Mouse (Mus musculus) hindbrain, embryonic 10.5 days (tissue): ENCODE measurements around the gene Hba-a1. TPM values are rescaled to one million over a fixed set of nuclear protein-coding genes. Genes with fewer than 3 reads are reported as not detected.

ENCODE experiments used
- DNase-seq: peaks from one replicate; pipeline ENCODE4 v3.0.0-alpha.2; 2017; ENCODE audit warnings: low spot score
- H3K27ac ChIP-seq: fragments of 300-500 bp; sonication (generic); 2 replicates; pipeline ENCODE4 v1.5.1; 2016; ENCODE audit warnings: mild to moderate bottlenecking, moderate library complexity
- H3K27me3 ChIP-seq: fragments of 300-500 bp; sonication (generic); 2 replicates; pipeline ENCODE4 v1.6.1; 2016; ENCODE audit warnings: mild to moderate bottlenecking; ENCODE audit not compliant: poor library complexity, insufficient read depth, severe bottlenecking
- H3K36me3 ChIP-seq: fragments of 300-500 bp; sonication (generic); 2 replicates; pipeline ENCODE4 v1.6.1; 2016; ENCODE audit warnings: mild to moderate bottlenecking, moderate library complexity
- H3K4me1 ChIP-seq: fragments of 300-500 bp; sonication (generic); replicated peaks from 2 replicates; pipeline ENCODE4 v1.6.1; 2016; ENCODE audit warnings: mild to moderate bottlenecking
- H3K4me3 ChIP-seq: fragments of 300-500 bp; sonication (generic); 2 replicates; pipeline ENCODE4 v1.5.1; 2016; ENCODE audit warnings: mild to moderate bottlenecking, moderate library complexity
- H3K9me3 ChIP-seq: fragments of 300-500 bp; sonication (generic); 2 replicates; pipeline ENCODE4 v1.6.1; 2016; ENCODE audit warnings: mild to moderate bottlenecking, moderate library complexity
- WGBS: fragments of 180-500 bp; shearing (Covaris S2); methylation state at CpG from one replicate; pipeline ENCODE4 v1.1.7; 2016; 5-methylcytosine and 5-hydroxymethylcytosine counted together
- polyA plus RNA-seq: library from polyadenylated mRNA; unstranded; fragments of >200 nt; fragmentation: Nextera tagmentation; extraction: Ambion mirVana; gene quantifications from 2 replicates; pipeline ENCODE4 v1.2.1, GENCODE M21; 2016

The Hba-a1 gene
- polyA plus RNA-seq, 1 experiment from 2014 or later = 2,589 TPM

GRCm38 (mm10) chr11:32244617-32245016, 38.7 kb upstream of the Hba-a1 start:
- no peak for DNase-seq
- H3K36me3 ChIP-seq = peaks cover 98% of the 10 kb centered on the region
- peak overlapping the region; percentile 67; the same call in 1 of the 2 replicates for H3K27ac ChIP-seq
- no peak overlapping the region for H3K4me3 ChIP-seq
- no peaks in the 10 kb centered on the region for H3K27me3 ChIP-seq
- no peaks in the 10 kb centered on the region for H3K9me3 ChIP-seq
- 86% methylated on average over 1 of the region's 1 CpGs for WGBS
- H3K4me1 ChIP-seq = peaks cover 17% of the 10 kb centered on the region; the same call in 1 of the 2 replicates

GRCm38 (mm10) chr11:32245614-32246013, 37.7 kb upstream of the Hba-a1 start:
- Histone ChIP-seq H3K36me3 (peaks cover 98% of the 10 kb centered on the region), H3K9me3 (no peaks in the 10 kb centered on the region), H3K27ac (0 out of 2 replicates have a peak overlapping the region, but pooled peaks have one; percentile 50), H3K27me3 (no peaks in the 10 kb centered on the region), H3K4me3 (no peak overlapping the region), H3K4me1 (peaks cover 17% of the 10 kb centered on the region; the same call in 1 of the 2 replicates)
- 92% methylated on average over 6 of the region's 6 CpGs for WGBS
- no peak for DNase-seq

GRCm38 (mm10) chr11:32247068-32247467, 36.2 kb upstream of the Hba-a1 start:
- Histone ChIP-seq H3K4me3 (no peak overlapping the region), H3K27me3 (no peaks in the 10 kb centered on the region), H3K4me1 (peaks cover 17% of the 10 kb centered on the region; the same call in 1 of the 2 replicates), H3K27ac (peak overlapping the region; percentile 30; the same call in 1 of the 2 replicates), H3K9me3 (no peaks in the 10 kb centered on the region), H3K36me3 (peaks cover 98% of the 10 kb centered on the region)
- DNase-seq = no peak

- H3K9me3 ChIP-seq = no peaks in the 10 kb centered on the region
- no peak overlapping the region for H3K4me3 ChIP-seq
- no peak overlapping the region for H3K27ac ChIP-seq
- no peaks in the 10 kb centered on the region for H3K27me3 ChIP-seq
- DNase-seq = no peak
- H3K36me3 ChIP-seq = peaks cover 98% of the 10 kb centered on the region
- peaks cover 11% of the 10 kb centered on the region; the same call in 1 of the 2 replicates for H3K4me1 ChIP-seq
- 85% methylated on average over 3 of the region's 3 CpGs for WGBS
Observed at GRCm38 (mm10) chr11:32248350-32248749, 35.0 kb upstream of the Hba-a1 start.

- no peak overlapping the region for H3K4me3 ChIP-seq
- H3K27ac ChIP-seq = 0 out of 2 replicates have a peak overlapping the region, but pooled peaks have one; percentile 30
- no peaks in the 10 kb centered on the region for H3K27me3 ChIP-seq
- DNase-seq = no peak
- H3K4me1 ChIP-seq = no peaks in the 10 kb centered on the region
- H3K9me3 ChIP-seq = no peaks in the 10 kb centered on the region
- peaks cover 96% of the 10 kb centered on the region for H3K36me3 ChIP-seq
- WGBS = 93% methylated on average over 8 of the region's 8 CpGs
Observed at GRCm38 (mm10) chr11:32250880-32251763, 32.2 kb upstream of the Hba-a1 start.

- H3K27me3 ChIP-seq = no peaks in the 10 kb centered on the region
- no peak overlapping the region for H3K27ac ChIP-seq
- no peak for DNase-seq
- H3K4me1 ChIP-seq = no peaks in the 10 kb centered on the region
- WGBS = 91% methylated on average over 1 of the region's 1 CpGs
- no peaks in the 10 kb centered on the region for H3K9me3 ChIP-seq
- H3K4me3 ChIP-seq = no peak overlapping the region
- peaks cover 81% of the 10 kb centered on the region for H3K36me3 ChIP-seq
Observed at GRCm38 (mm10) chr11:32253121-32253520, 30.2 kb upstream of the Hba-a1 start.

GRCm38 (mm10) chr11:32256146-32256545, 27.2 kb upstream of the Hba-a1 start:
- no peak for DNase-seq
- Histone ChIP-seq H3K9me3 (no peaks in the 10 kb centered on the region), H3K27me3 (no peaks in the 10 kb centered on the region), H3K27ac (no peak overlapping the region; the same call in 1 of the 2 replicates), H3K4me1 (no peaks in the 10 kb centered on the region), H3K4me3 (no peak overlapping the region), H3K36me3 (peaks cover 67% of the 10 kb centered on the region)
- WGBS = 93% methylated on average over 1 of the region's 1 CpGs

- 94% methylated on average over 3 of the region's 3 CpGs for WGBS
- DNase-seq = no peak
- no peaks in the 10 kb centered on the region for H3K9me3 ChIP-seq
- H3K36me3 ChIP-seq = peaks cover 65% of the 10 kb centered on the region
- no peaks in the 10 kb centered on the region for H3K4me1 ChIP-seq
- H3K4me3 ChIP-seq = no peak overlapping the region
- H3K27me3 ChIP-seq = no peaks in the 10 kb centered on the region
- H3K27ac ChIP-seq = peak overlapping the region; percentile 46
Observed at GRCm38 (mm10) chr11:32256566-32256965, 26.7 kb upstream of the Hba-a1 start.

- Histone ChIP-seq H3K9me3 (no peaks in the 10 kb centered on the region), H3K27ac (0 out of 2 replicates have a peak overlapping the region, but pooled peaks have one; percentile 24), H3K4me3 (no peak overlapping the region), H3K36me3 (peaks cover 31% of the 10 kb centered on the region), H3K27me3 (no peaks in the 10 kb centered on the region), H3K4me1 (peaks cover 18% of the 10 kb centered on the region)
- DNase-seq = no peak
- 86% methylated on average over 10 of the region's 10 CpGs for WGBS
Observed at GRCm38 (mm10) chr11:32262674-32263415, 20.5 kb upstream of the Hba-a1 start.

- WGBS = 90% methylated on average over 3 of the region's 3 CpGs
- no peak for DNase-seq
- H3K4me1 ChIP-seq = peaks cover 24% of the 10 kb centered on the region
- H3K27ac ChIP-seq = no peak overlapping the region
- no peaks in the 10 kb centered on the region for H3K27me3 ChIP-seq
- H3K4me3 ChIP-seq = no peak overlapping the region
- H3K36me3 ChIP-seq = peaks cover 26% of the 10 kb centered on the region
- H3K9me3 ChIP-seq = no peaks in the 10 kb centered on the region
Observed at GRCm38 (mm10) chr11:32265117-32265738, 18.1 kb upstream of the Hba-a1 start.

GRCm38 (mm10) chr11:32266194-32266593, 17.1 kb upstream of the Hba-a1 start:
- H3K27me3 ChIP-seq = no peaks in the 10 kb centered on the region
- no peaks in the 10 kb centered on the region for H3K9me3 ChIP-seq
- H3K27ac ChIP-seq = peak overlapping the region; percentile 50; the same call in 1 of the 2 replicates
- peaks cover 16% of the 10 kb centered on the region for H3K36me3 ChIP-seq
- no peak for DNase-seq
- WGBS = 94% methylated on average over 6 of the region's 6 CpGs
- peaks cover 24% of the 10 kb centered on the region for H3K4me1 ChIP-seq
- H3K4me3 ChIP-seq = no peak overlapping the region

- H3K4me1 ChIP-seq = peaks cover 24% of the 10 kb centered on the region
- DNase-seq = no peak
Observed at GRCm38 (mm10) chr11:32266776-32267175, 16.5 kb upstream of the Hba-a1 start.

More at GRCm38 (mm10) chr11:32266776-32267175, 16.5 kb upstream of the Hba-a1 start:
- Histone ChIP-seq H3K36me3 (peaks cover 12% of the 10 kb centered on the region), H3K9me3 (no peaks in the 10 kb centered on the region), H3K27ac (peak overlapping the region; percentile 99), H3K4me3 (peak overlapping the region; percentile 93), H3K27me3 (no peaks in the 10 kb centered on the region)
- 35% methylated on average over 6 of the region's 6 CpGs for WGBS
